Mouse (Mus musculus) liver, embryonic 11.5 days (tissue): Measurements from ENCODE around the gene Cd200r4. TPM values are rescaled to one million over a fixed set of nuclear protein-coding genes. Genes with fewer than 3 reads are reported as not detected.
"Not testable (repeated sequence)": the region's sequence is repeated elsewhere in the genome, so short reads cannot be mapped to it uniquely, and the experiment has no call there.

ENCODE experiments used
- ATAC-seq: fragments of 200-750 bp; cut with Nextera tagmentation; replicated peaks from 2 replicates; pipeline ENCODE4 v1.8.0; 2017; ENCODE audit warnings: moderate number of reproducible peaks, mild to moderate bottlenecking, moderate TSS enrichment, moderate library complexity; ENCODE audit not compliant: low FRiP score
- DNase-seq: peaks from one replicate; pipeline ENCODE4 v3.0.0-alpha.2; 2017; ENCODE audit warnings: low spot score
- H3K27ac ChIP-seq: fragments of 300-500 bp; sonication (generic); 2 replicates; pipeline ENCODE4 v1.5.1; 2014; ENCODE audit warnings: mild to moderate bottlenecking, low read depth, low read length, control low read depth
- H3K27me3 ChIP-seq: fragments of 300-500 bp; sonication (generic); replicated peaks from 2 replicates; pipeline ENCODE4 v1.6.1; 2014; ENCODE audit warnings: low read length, mixed read lengths; ENCODE audit not compliant: control insufficient read depth, insufficient read depth
- H3K36me3 ChIP-seq: fragments of 300-500 bp; sonication (generic); 2 replicates; pipeline ENCODE4 v1.6.1; 2014; ENCODE audit warnings: mild to moderate bottlenecking, low read length, moderate library complexity, mixed read lengths; ENCODE audit not compliant: control insufficient read depth, insufficient read depth
- H3K4me1 ChIP-seq: fragments of 300-500 bp; sonication (generic); replicated peaks from 2 replicates; pipeline ENCODE4 v1.6.1; 2014; ENCODE audit warnings: low read length, mixed read lengths; ENCODE audit not compliant: control insufficient read depth, insufficient read depth
- H3K4me2 ChIP-seq: fragments of 300-500 bp; sonication (generic); 2 replicates; pipeline ENCODE4 v1.6.1; 2014; ENCODE audit warnings: mild to moderate bottlenecking, control low read depth, moderate library complexity
- H3K4me3 ChIP-seq: fragments of 300-500 bp; sonication (generic); 2 replicates; pipeline ENCODE4 v1.5.1; 2014; ENCODE audit warnings: low read depth, low read length, control low read depth
- H3K9ac ChIP-seq: fragments of 300-500 bp; sonication (generic); 2 replicates; pipeline ENCODE4 v1.6.1; 2014; ENCODE audit warnings: low read depth, low read length, control low read depth
- H3K9me3 ChIP-seq: fragments of 300-500 bp; sonication (generic); 2 replicates; pipeline ENCODE4 v1.6.1; 2016; ENCODE audit warnings: low read length, inconsistent platforms, mixed read lengths; ENCODE audit not compliant: control insufficient read depth
- WGBS: fragments of 180-500 bp; shearing (Covaris S2); extraction: QIAGEN DNeasy Blood & Tissue Kit; methylation state at CpG from one replicate; pipeline ENCODE4 v1.1.7; 2014; 5-methylcytosine and 5-hydroxymethylcytosine counted together
- polyA plus RNA-seq: library from polyadenylated mRNA; unstranded; fragments of >200 nt; fragmentation: Nextera tagmentation; extraction: Ambion mirVana; gene quantifications from 2 replicates; pipeline ENCODE4 v1.2.1, GENCODE M21; 2014

Cd200r4 gene
- polyA plus RNA-seq, 1 experiment from 2014 or later = 0.51 TPM

GRCm38 (mm10) chr16:44774201-44774600 is 37.3 kb upstream of the Cd200r4 start:
- 84% methylated on average over 6 of the region's 6 CpGs for WGBS
- no peaks in the 10 kb centered on the region; the same call in 1 of the 2 replicates for H3K4me1 ChIP-seq
- no peak overlapping the region for H3K9ac ChIP-seq
- no peak for ATAC-seq
- H3K27me3 ChIP-seq = no peaks in the 10 kb centered on the region
- no peaks in the 10 kb centered on the region for H3K36me3 ChIP-seq
- H3K27ac ChIP-seq = no peak overlapping the region
- no peaks in the 10 kb centered on the region for H3K9me3 ChIP-seq
- no peak overlapping the region for H3K4me2 ChIP-seq
- H3K4me3 ChIP-seq = no peak overlapping the region
- DNase-seq = no peak

GRCm38 (mm10) chr16:44778538-44779147 is 32.9 kb upstream of the Cd200r4 start:
- peak; percentile 40 for DNase-seq
- ATAC-seq = peak; percentile 81
- H3K27me3 ChIP-seq = no peaks in the 10 kb centered on the region
- no peak overlapping the region for H3K27ac ChIP-seq
- peak overlapping the region; percentile 56 for H3K4me2 ChIP-seq
- no peaks in the 10 kb centered on the region for H3K4me1 ChIP-seq
- 33% methylated on average over 17 of the region's 17 CpGs for WGBS
- H3K9ac ChIP-seq = no peak overlapping the region
- H3K36me3 ChIP-seq = no peaks in the 10 kb centered on the region
- no peaks in the 10 kb centered on the region for H3K9me3 ChIP-seq
- peak overlapping the region; percentile 18; the same call in 1 of the 2 replicates for H3K4me3 ChIP-seq

- ATAC-seq = peak; percentile 48
- no peak overlapping the region for H3K9ac ChIP-seq
- H3K4me3 ChIP-seq = no peak overlapping the region
- H3K4me2 ChIP-seq = no peak overlapping the region; the same call in 1 of the 2 replicates
- H3K9me3 ChIP-seq = no peaks in the 10 kb centered on the region
- H3K27ac ChIP-seq = no peak overlapping the region
- no peaks in the 10 kb centered on the region for H3K4me1 ChIP-seq
- WGBS = 79% methylated on average over 5 of the region's 5 CpGs
- no peak for DNase-seq
- H3K36me3 ChIP-seq = no peaks in the 10 kb centered on the region
- no peaks in the 10 kb centered on the region for H3K27me3 ChIP-seq
Observed at GRCm38 (mm10) chr16:44779494-44779893, 32.0 kb upstream of the Cd200r4 start.

GRCm38 (mm10) chr16:44780751-44781150 is 30.8 kb upstream of the Cd200r4 start:
- H3K9ac ChIP-seq = no peak overlapping the region
- ATAC-seq (no peak), DNase-seq (no peak)
- no peaks in the 10 kb centered on the region for H3K27me3 ChIP-seq
- H3K36me3 ChIP-seq = no peaks in the 10 kb centered on the region
- no peak overlapping the region for H3K4me2 ChIP-seq
- H3K4me3 ChIP-seq = no peak overlapping the region
- no peaks in the 10 kb centered on the region for H3K9me3 ChIP-seq
- no peaks in the 10 kb centered on the region for H3K4me1 ChIP-seq
- WGBS = 64% methylated on average over 4 of the region's 4 CpGs
- no peak overlapping the region for H3K27ac ChIP-seq

GRCm38 (mm10) chr16:44786934-44787333 is 24.6 kb upstream of the Cd200r4 start:
- no peak overlapping the region for H3K27ac ChIP-seq
- no peaks in the 10 kb centered on the region for H3K27me3 ChIP-seq
- 81% methylated on average over 1 of the region's 1 CpGs for WGBS
- ATAC-seq (no peak), DNase-seq (no peak)
- H3K9ac ChIP-seq = no peak overlapping the region
- H3K4me3 ChIP-seq = no peak overlapping the region
- no peaks in the 10 kb centered on the region for H3K36me3 ChIP-seq
- no peaks in the 10 kb centered on the region for H3K9me3 ChIP-seq
- H3K4me2 ChIP-seq = no peak overlapping the region
- H3K4me1 ChIP-seq = no peaks in the 10 kb centered on the region

GRCm38 (mm10) chr16:44794416-44794815 is 17.1 kb upstream of the Cd200r4 start:
- Histone ChIP-seq H3K36me3 (no peaks in the 10 kb centered on the region), H3K9me3 (no peaks in the 10 kb centered on the region), H3K4me3 (no peak overlapping the region), H3K4me1 (no peaks in the 10 kb centered on the region), H3K4me2 (no peak overlapping the region), H3K9ac (no peak overlapping the region), H3K27me3 (no peaks in the 10 kb centered on the region), H3K27ac (no peak overlapping the region)
- DNase-seq = no peak
- no peak for ATAC-seq

GRCm38 (mm10) chr16:44805976-44806375 is 5.6 kb upstream of the Cd200r4 start:
- no peak overlapping the region for H3K4me2 ChIP-seq
- no peaks in the 10 kb centered on the region for H3K4me1 ChIP-seq
- no peak overlapping the region for H3K4me3 ChIP-seq
- no peak for ATAC-seq
- no peaks in the 10 kb centered on the region for H3K9me3 ChIP-seq
- no peaks in the 10 kb centered on the region for H3K36me3 ChIP-seq
- H3K27me3 ChIP-seq = no peaks in the 10 kb centered on the region
- no peak overlapping the region for H3K9ac ChIP-seq
- DNase-seq = no peak
- H3K27ac ChIP-seq = no peak overlapping the region

GRCm38 (mm10) chr16:44810223-44810622 is 1.3 kb upstream of the Cd200r4 start:
- H3K27ac ChIP-seq, ATAC-seq, DNase-seq, H3K36me3 ChIP-seq, H3K4me1 ChIP-seq, H3K9me3 ChIP-seq, H3K4me2 ChIP-seq, H3K27me3 ChIP-seq, H3K9ac ChIP-seq, H3K4me3 ChIP-seq: not testable (repeated sequence)
- WGBS = 91% methylated on average over 4 of the region's 4 CpGs

GRCm38 (mm10) chr16:44812468-44813065 is 1.0 kb downstream of the Cd200r4 start:
- no peak overlapping the region for H3K27ac ChIP-seq
- H3K4me3 ChIP-seq = no peak overlapping the region
- ATAC-seq (no peak), DNase-seq (no peak)
- H3K9me3 ChIP-seq = no peaks in the 10 kb centered on the region
- H3K27me3 ChIP-seq = no peaks in the 10 kb centered on the region
- H3K9ac ChIP-seq = no peak overlapping the region
- H3K36me3 ChIP-seq = no peaks in the 10 kb centered on the region
- H3K4me1 ChIP-seq = no peaks in the 10 kb centered on the region
- WGBS = 79% methylated on average over 6 of the region's 6 CpGs
- no peak overlapping the region for H3K4me2 ChIP-seq
